Comparison of ENCODE assay signal across 8 mouse cellular contexts in genomic region chr12:27599149-27599548, GRCm38 (mm10).
DNase-seq lines count a peak whose midpoint lies in the region; ATAC-seq and TF ChIP-seq lines count a peak whose summit lies in the region.
"Had no signal": no experiment of that assay in that cellular context is flagged by ENCODE, and none has a peak within 500 bp of the region (broad histone marks: within the 10 kb centered on the region; RNA-seq: fewer than 3 reads in every experiment).

No protein-coding gene starts in this region.

- no peaks in the 10 kb centered on the region for H3K27me3 ChIP-seq in midbrain, embryonic 12.5 days

- ATAC-seq in midbrain, embryonic 12.5 days (ENCODE audit: low FRiP score, low read depth): peak; percentile 47; the same call in 1 of the 2 replicates

- DNase-seq in ES-CJ7 (ENCODE audit: low read depth, low spot score) (peak; percentile 42), R1 (ENCODE audit: low read depth, low spot score) (peak; percentile 64)
- peak; percentile 43 to 64 for DNase-seq in gastrocnemius, postnatal 4 days (ENCODE audit: low spot score in 2 of 2)
- DNase-seq in left cerebral cortex, adult 11 months (ENCODE audit: low spot score): peak; percentile 35
- peak; percentile 25 for DNase-seq in urinary bladder, postnatal 10 days (ENCODE audit: low spot score)

- no peaks in the 10 kb centered on the region for H3K36me3 ChIP-seq in midbrain, embryonic 12.5 days
- H3K36me3 ChIP-seq: heart, embryonic 13.5 days had no signal

- WGBS in midbrain, embryonic 12.5 days: 34% methylated on average over 8 of the region's 8 CpGs

- peaks cover 2% of the 10 kb centered on the region for H3K4me1 ChIP-seq in cortical plate, adult 2 months (ENCODE audit: control insufficient read depth, insufficient read depth, low read length)
- H3K4me1 ChIP-seq in midbrain, embryonic 12.5 days: peaks cover 29% of the 10 kb centered on the region

- no peak overlapping the region for H3K27ac ChIP-seq in cortical plate, adult 2 months (ENCODE audit: insufficient read depth, low read length)
- H3K27ac ChIP-seq in midbrain, embryonic 12.5 days (replicated peaks): no peak overlapping the region
- H3K27ac ChIP-seq: heart, embryonic 13.5 days had no signal

- peak; percentile 70 for TF ChIP-seq CTCF in cortical plate, adult 2 months (IDR thresholded peaks at IDR 0.05; ENCODE audit: extremely low read depth, insufficient read depth, low read length)

- H3K4me3 ChIP-seq in cortical plate, adult 2 months (ENCODE audit: insufficient read depth, low read length): no peak overlapping the region
- no peak overlapping the region for H3K4me3 ChIP-seq in midbrain, embryonic 12.5 days
- H3K4me3 ChIP-seq: heart, embryonic 13.5 days had no signal

- no peak overlapping the region; the same call in 1 of the 2 replicates for H3K4me2 ChIP-seq in midbrain, embryonic 12.5 days (replicated peaks)
- H3K4me2 ChIP-seq: heart, embryonic 13.5 days had no signal

- H3K9ac ChIP-seq in midbrain, embryonic 12.5 days (replicated peaks): no peak overlapping the region
- H3K9ac ChIP-seq: heart, embryonic 13.5 days had no signal

- peaks cover 4% of the 10 kb centered on the region; the same call in 1 of the 2 replicates for H3K9me3 ChIP-seq in midbrain, embryonic 12.5 days
- H3K9me3 ChIP-seq: heart, embryonic 13.5 days had no signal

- TF ChIP-seq POLR2A in cortical plate, adult 2 months (IDR thresholded peaks at IDR 0.05; ENCODE audit: extremely low read depth, insufficient read depth, low read length): no peak
